21 mouse cellular contexts compared by ENCODE assay signal in the genomic region with DNA sequence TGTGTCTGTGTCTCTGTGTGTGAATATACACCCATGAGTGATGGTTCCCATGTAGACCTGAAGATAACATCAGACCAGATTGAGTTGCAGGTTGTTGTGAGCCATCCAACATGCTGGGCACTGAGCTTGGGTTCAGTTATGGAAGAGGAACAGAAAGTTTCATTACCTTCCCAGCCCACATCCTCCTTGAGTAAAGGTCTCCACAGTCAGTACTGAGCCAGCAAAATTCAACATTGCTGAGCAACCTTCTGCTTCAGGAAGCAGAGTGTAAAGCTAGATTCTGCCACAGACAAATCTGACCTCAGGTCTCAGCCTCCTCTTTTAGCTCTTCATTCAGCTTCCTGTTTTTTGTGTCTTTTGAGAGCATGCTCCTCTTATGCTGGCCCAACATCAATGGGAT.
A peak's percentile ranks its signal among the peaks of the same experiment; 100 is the strongest.
DNase-seq lines count a peak whose midpoint lies in the region; ATAC-seq lines count a peak whose summit lies in the region.
"Had no signal": no experiment of that assay in that cellular context is flagged by ENCODE, and none has a peak within 500 bp of the region (broad histone marks: within the 10 kb centered on the region; RNA-seq: fewer than 3 reads in every experiment).

No protein-coding gene starts in this region.

- peak; percentile 74 for ATAC-seq in common myeloid progenitor, adult 5-6 weeks (replicated peaks; ENCODE audit: low read depth, poor library complexity, severe bottlenecking)
- ATAC-seq in hematopoietic stem cell, adult 5-6 weeks (replicated peaks in 1 of 2; ENCODE audit: insufficient read depth in 1 of 2, low FRiP score in 2 of 2, low TSS enrichment in 1 of 2, low read depth in 1 of 2, poor library complexity in 2 of 2, severe bottlenecking in 2 of 2), result peak; percentile 61 to 76
- ATAC-seq in megakaryocyte progenitor cell, adult 5-6 weeks (replicated peaks; ENCODE audit: poor library complexity), result peak; percentile 81
- ATAC-seq: activated CD4-positive, CD25-positive, alpha-beta regulatory T cell, adult 4 months; forebrain, embryonic 13.5 days; forebrain, embryonic 15.5 days; forebrain, postnatal 0 days; Patski had no signal

- intact Hi-C loops in heart, postnatal 14 days (cut with DNase I), result loop anchor here (10.0 kb wide), 1 partner anchor 64 kb away; no protein-coding TSS in a partner anchor

- peak; percentile 30 for DNase-seq in heart, adult 11 months
- DNase-seq in heart, postnatal 14 days, result no peak
- DNase-seq in adrenal gland, postnatal 4 days (ENCODE audit: low spot score in 2 of 2), result no peak
- no peak for DNase-seq in cerebellum, adult 18-20 months
- DNase-seq in gastrocnemius, postnatal 10 days, result no peak
- DNase-seq: adrenal gland, adult 8-10 months; adrenal gland, postnatal 14 days; adrenal gland, postnatal 36 days; cerebellum, adult 11-12 months; cerebellum, adult 8-10 months; cerebellum, adult 9-11 months; cerebellum, postnatal 14 days; cerebellum, postnatal 36 days; forebrain, postnatal 0 days had no signal
